Mouse (Mus musculus): Measurements from ENCODE around the gene Mrpl55. TPM values are rescaled to one million over a fixed set of nuclear protein-coding genes. Genes with fewer than 3 reads are reported as not detected.

Gene Mrpl55
- polyA plus RNA-seq, 1 experiment from 2014 or later = 123 TPM

DNA sequence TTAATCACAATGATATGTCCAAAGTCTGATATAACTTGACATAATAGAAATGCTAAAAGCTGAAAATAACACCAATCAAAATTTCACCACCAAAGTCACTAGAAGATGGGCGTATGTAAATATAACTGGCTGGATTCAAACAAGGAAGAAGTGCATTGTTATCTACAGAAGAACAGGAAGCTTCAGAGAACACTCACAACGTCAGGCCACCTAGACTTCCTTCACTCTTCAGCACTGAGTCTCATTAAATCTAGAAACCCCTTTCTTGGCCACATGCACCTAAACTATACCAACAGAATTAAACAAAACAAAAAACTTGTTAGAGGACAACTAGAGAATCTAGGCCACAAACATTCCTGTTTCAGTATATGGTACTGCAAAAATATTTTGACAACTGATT lies 22.2 kb downstream of the Mrpl55 start:
- 76% methylated on average over 2 of the region's 2 CpGs for WGBS
- no peak overlapping the region for H3K27ac ChIP-seq
- H3K4me1 ChIP-seq = peaks cover 35% of the 10 kb centered on the region
- H3K27me3 ChIP-seq (ENCODE audit: low read depth, poor library complexity, severe bottlenecking) = no peaks in the 10 kb centered on the region
- DNase-seq (ENCODE audit: low spot score) = no peak
- peaks cover 41% of the 10 kb centered on the region for H3K36me3 ChIP-seq
- H3K4me3 ChIP-seq = no peak overlapping the region
- H3K9me3 ChIP-seq (replicated peaks) = no peaks in the 10 kb centered on the region

GRCm38 (mm10) chr11:59225167-59225566 lies 22.9 kb downstream of the Mrpl55 start:
- Histone ChIP-seq H3K36me3 (peaks cover 34% of the 10 kb centered on the region), H3K27me3 (ENCODE audit: low read depth, poor library complexity, severe bottlenecking) (no peaks in the 10 kb centered on the region), H3K4me3 (peak overlapping the region; percentile 15; the same call in 1 of the 2 replicates), H3K27ac (no peak overlapping the region), H3K4me1 (peaks cover 35% of the 10 kb centered on the region), H3K9me3 (replicated peaks) (no peaks in the 10 kb centered on the region)
- WGBS = 77% methylated on average over 2 of the region's 2 CpGs
- no peak for DNase-seq (ENCODE audit: low spot score)

GRCm38 (mm10) chr11:59226251-59226650 lies 24.0 kb downstream of the Mrpl55 start:
- Histone ChIP-seq H3K36me3 (peaks cover 26% of the 10 kb centered on the region), H3K4me3 (peak overlapping the region; percentile 89), H3K27me3 (ENCODE audit: low read depth, poor library complexity, severe bottlenecking) (no peaks in the 10 kb centered on the region), H3K4me1 (peaks cover 35% of the 10 kb centered on the region), H3K27ac (no peak overlapping the region), H3K9me3 (replicated peaks) (no peaks in the 10 kb centered on the region)
- no peak for DNase-seq (ENCODE audit: low spot score)
- WGBS = 70% methylated on average over 3 of the region's 3 CpGs

DNA sequence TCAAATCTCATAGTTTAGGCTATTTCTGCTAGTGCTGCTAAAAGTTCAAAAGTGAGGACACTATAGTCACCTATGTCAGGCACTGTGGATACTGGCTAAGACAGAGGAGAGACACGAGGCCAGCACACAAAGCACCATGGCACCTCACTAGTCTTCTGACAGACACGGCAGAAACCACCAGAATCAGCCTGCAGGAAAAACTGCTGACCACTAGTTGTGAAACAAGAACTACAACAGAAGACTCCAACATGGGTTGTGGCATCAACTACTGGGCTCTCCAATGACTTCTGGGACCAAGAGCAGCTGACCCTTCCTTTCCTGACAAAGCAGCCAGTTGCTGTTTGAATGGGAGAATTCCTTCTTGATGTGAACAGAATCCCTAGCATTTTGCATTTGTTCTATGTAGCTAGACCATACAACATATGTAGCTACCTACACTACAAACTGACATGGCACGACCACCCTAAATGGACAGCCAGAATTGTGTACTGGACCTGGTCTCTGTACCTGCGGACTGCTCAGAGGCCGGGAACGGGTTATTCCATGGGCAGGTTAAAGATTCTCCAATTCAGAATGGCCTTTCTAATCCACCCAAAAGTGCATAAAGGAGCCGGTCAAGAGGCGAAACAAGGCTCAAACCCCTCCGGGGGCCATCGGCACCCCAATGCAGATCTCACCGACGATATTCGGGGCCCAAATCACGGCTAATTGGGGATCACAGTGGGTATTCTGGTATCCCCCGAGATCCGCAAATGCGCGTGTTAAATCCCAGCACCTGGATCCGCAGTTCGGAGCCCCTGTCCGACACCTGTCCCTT lies 24.7 kb downstream of the Mrpl55 start:
- WGBS = 8% methylated on average over 21 of the region's 21 CpGs
- Histone ChIP-seq H3K27me3 (ENCODE audit: low read depth, poor library complexity, severe bottlenecking) (no peaks in the 10 kb centered on the region), H3K4me1 (peaks cover 35% of the 10 kb centered on the region), H3K36me3 (peaks cover 26% of the 10 kb centered on the region), H3K4me3 (peak overlapping the region; percentile 89), H3K9me3 (replicated peaks) (no peaks in the 10 kb centered on the region), H3K27ac (peak overlapping the region; percentile 96)
- no peak for DNase-seq (ENCODE audit: low spot score)

DNA sequence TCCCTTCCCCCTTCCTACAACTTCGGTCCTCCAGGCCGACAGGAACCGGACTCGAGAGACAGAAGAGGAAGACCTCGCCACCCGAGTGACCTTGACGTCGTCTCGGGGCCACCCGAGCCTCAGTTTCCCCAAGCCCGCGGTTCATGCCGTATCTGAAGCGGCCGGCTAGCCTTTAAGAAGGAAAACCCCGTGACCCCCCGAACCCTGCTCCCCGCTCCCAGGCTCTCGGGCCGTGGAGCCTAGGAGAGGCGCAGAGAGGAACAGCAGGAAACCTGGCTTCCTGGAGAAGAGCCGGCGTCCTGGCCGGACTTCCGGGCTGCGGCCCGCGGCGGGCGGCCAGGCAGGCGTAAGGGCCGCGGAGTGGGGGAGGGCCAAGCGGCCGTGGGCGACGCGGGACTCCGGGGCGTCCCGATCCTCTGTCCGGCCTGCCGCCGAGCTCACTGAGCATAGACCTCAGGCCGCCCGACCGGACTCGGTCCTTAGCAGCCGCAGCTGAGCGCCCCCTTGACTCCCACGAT lies 25.4 kb downstream of the Mrpl55 start:
- H3K27me3 ChIP-seq (ENCODE audit: low read depth, poor library complexity, severe bottlenecking) = no peaks in the 10 kb centered on the region
- under 1% methylated on average over 51 of the region's 51 CpGs for WGBS
- peaks cover 20% of the 10 kb centered on the region for H3K36me3 ChIP-seq
- H3K4me3 ChIP-seq = peak overlapping the region; percentile 89
- H3K27ac ChIP-seq = peak overlapping the region; percentile 96
- DNase-seq (ENCODE audit: low spot score) = no peak
- H3K9me3 ChIP-seq (replicated peaks) = no peaks in the 10 kb centered on the region
- peaks cover 35% of the 10 kb centered on the region for H3K4me1 ChIP-seq

GRCm38 (mm10) chr11:59228122-59228953 lies 26.1 kb downstream of the Mrpl55 start, which contains the start of gene Arf1:
Gene Arf1 (minus strand): TSS chr11:59228270.
- H3K9me3 ChIP-seq (replicated peaks) = no peaks in the 10 kb centered on the region
- peak; percentile 97 for DNase-seq (ENCODE audit: low spot score)
- H3K36me3 ChIP-seq = peaks cover 14% of the 10 kb centered on the region
- H3K4me3 ChIP-seq = peak within 1 kb of the TSS; percentile 89
- no peaks in the 10 kb centered on the region for H3K27me3 ChIP-seq (ENCODE audit: low read depth, poor library complexity, severe bottlenecking)
- peaks cover 35% of the 10 kb centered on the region for H3K4me1 ChIP-seq
- H3K27ac ChIP-seq = peak within 1 kb of the TSS; percentile 96
- 5% methylated on average over 59 of the region's 59 CpGs for WGBS

DNA sequence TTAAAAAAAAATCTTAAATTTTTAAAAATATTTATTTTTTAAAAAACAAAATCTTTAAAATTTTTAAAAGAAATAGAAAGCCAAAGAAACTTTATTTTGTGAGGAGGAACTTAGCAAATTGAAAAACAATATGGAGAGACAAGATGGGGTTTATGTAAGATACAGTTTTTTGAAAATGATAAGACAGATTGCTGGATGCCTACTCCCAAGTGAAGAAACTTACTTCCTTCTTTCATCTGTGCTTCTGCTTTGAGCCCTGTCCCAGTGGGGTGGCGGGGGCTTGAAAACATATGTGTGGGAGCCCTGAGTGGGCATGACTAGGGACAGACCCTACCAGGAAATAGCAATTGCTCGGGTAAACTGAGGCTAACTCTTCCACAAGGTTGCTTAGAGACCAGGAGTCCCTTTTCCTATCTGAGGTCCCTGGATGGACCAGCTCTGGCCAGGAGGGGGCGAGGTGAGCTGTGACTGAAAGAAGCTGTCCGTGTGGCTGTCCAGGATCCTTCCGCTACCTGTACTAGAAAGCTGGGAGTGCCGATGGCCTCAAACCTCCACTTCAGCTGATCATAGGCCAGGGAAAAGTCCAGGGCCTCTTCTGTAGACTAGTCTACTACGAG lies 28.0 kb downstream of the Mrpl55 start:
- Histone ChIP-seq H3K9me3 (replicated peaks) (no peaks in the 10 kb centered on the region), H3K4me3 (no peak overlapping the region), H3K36me3 (peaks cover 1% of the 10 kb centered on the region; the same call in 1 of the 2 replicates), H3K27me3 (ENCODE audit: low read depth, poor library complexity, severe bottlenecking) (no peaks in the 10 kb centered on the region), H3K4me1 (peaks cover 30% of the 10 kb centered on the region), H3K27ac (no peak overlapping the region)
- peak; percentile 74 for DNase-seq (ENCODE audit: low spot score)
- WGBS = 13% methylated on average over 7 of the region's 7 CpGs

- no peak for DNase-seq (ENCODE audit: low spot score)
- H3K4me1 ChIP-seq = peaks cover 11% of the 10 kb centered on the region
Observed at GRCm38 (mm10) chr11:59232797-59233196, 30.5 kb downstream of the Mrpl55 start.

GRCm38 (mm10) chr11:59238525-59239427 lies 36.5 kb downstream of the Mrpl55 start:
- Histone ChIP-seq H3K4me3 (peak overlapping the region; percentile 6; the same call in 1 of the 2 replicates), H3K4me1 (peaks cover 29% of the 10 kb centered on the region), H3K27me3 (ENCODE audit: low read depth, poor library complexity, severe bottlenecking) (peaks cover 54% of the 10 kb centered on the region), H3K27ac (no peak overlapping the region), H3K36me3 (no peaks in the 10 kb centered on the region), H3K9me3 (replicated peaks) (no peaks in the 10 kb centered on the region)
- 2% methylated on average over 14 of the region's 15 CpGs for WGBS
- DNase-seq (ENCODE audit: low spot score) = peak; percentile 83

More at GRCm38 (mm10) chr11:59232797-59233196, 30.5 kb downstream of the Mrpl55 start:
- Histone ChIP-seq H3K9me3 (replicated peaks) (no peaks in the 10 kb centered on the region), H3K36me3 (no peaks in the 10 kb centered on the region), H3K27ac (no peak overlapping the region), H3K4me3 (no peak overlapping the region), H3K27me3 (ENCODE audit: low read depth, poor library complexity, severe bottlenecking) (peaks cover 11% of the 10 kb centered on the region)
- 45% methylated on average over 2 of the region's 2 CpGs for WGBS

GRCm38 (mm10) chr11:59239428-59239785 lies 37.1 kb downstream of the Mrpl55 start:
- no peaks in the 10 kb centered on the region for H3K36me3 ChIP-seq
- peaks cover 32% of the 10 kb centered on the region for H3K4me1 ChIP-seq
- peak overlapping the region; percentile 6; the same call in 1 of the 2 replicates for H3K4me3 ChIP-seq
- 47% methylated on average over 4 of the region's 4 CpGs for WGBS
- no peak for DNase-seq (ENCODE audit: low spot score)
- H3K27ac ChIP-seq = no peak overlapping the region
- H3K9me3 ChIP-seq (replicated peaks) = no peaks in the 10 kb centered on the region
- peaks cover 60% of the 10 kb centered on the region for H3K27me3 ChIP-seq (ENCODE audit: low read depth, poor library complexity, severe bottlenecking)

GRCm38 (mm10) chr11:59239796-59240195 lies 37.5 kb downstream of the Mrpl55 start:
- Histone ChIP-seq H3K4me1 (peaks cover 32% of the 10 kb centered on the region), H3K36me3 (no peaks in the 10 kb centered on the region), H3K9me3 (replicated peaks) (no peaks in the 10 kb centered on the region), H3K27me3 (ENCODE audit: low read depth, poor library complexity, severe bottlenecking) (peaks cover 64% of the 10 kb centered on the region), H3K4me3 (0 out of 2 replicates have a peak overlapping the region, but pooled peaks have one; percentile 6), H3K27ac (no peak overlapping the region)
- no peak for DNase-seq (ENCODE audit: low spot score)
- 82% methylated on average over 4 of the region's 4 CpGs for WGBS
